Mouse (Mus musculus): Measurements from ENCODE around the gene Faap20. TPM values are rescaled to one million over a fixed set of nuclear protein-coding genes. Genes with fewer than 3 reads are reported as not detected.

Gene Faap20
- polyA plus RNA-seq (2014; fragmentation: Nextera tagmentation; extraction: Ambion mirVana), result 87.8 and 93.4 TPM in 2 replicates

DNA sequence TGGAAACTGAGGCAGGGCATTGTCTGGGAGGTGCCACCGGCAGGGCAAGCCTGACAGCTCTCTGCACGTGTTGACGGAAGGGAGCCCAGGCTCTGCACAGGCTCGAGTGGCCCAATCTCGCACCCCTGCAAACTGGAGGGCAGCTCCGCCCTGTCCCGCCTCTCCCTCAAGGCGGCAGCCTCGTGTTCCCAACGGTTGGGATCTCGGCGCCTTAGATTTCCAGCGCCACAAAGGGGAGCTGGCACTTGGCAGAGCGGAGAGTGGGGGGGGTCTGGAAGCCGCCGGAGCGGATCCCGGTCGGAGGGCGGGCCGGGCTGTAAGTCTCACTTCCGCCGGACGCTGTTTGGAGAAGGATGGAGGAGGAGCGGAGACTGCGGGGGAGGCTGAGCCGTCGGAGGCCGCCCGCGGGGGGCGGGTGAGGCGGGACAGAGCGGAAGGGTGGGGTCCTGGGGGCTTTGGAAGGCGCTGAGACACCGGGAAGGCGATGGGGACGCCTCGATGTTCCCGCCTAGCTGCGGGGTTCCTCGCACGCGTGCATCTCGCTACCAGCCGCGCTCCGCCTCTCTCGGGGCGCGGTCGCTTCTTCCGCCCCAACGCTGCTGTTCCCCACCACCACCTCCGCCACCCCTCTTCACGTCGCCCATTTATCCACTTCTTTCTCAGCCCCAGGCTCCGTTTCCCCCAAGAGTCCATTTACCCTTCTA lies at the start of gene Faap20:
TSS of gene Faap20 (plus strand) at position 155 of the 704 bp plus-strand sequence.
- ATAC-seq (replicated peaks; ENCODE audit: insufficient number of reproducible peaks, low FRiP score, low TSS enrichment, low read depth), result peak; percentile 86
- H3K4me1 ChIP-seq (ENCODE audit: control insufficient read depth, insufficient read depth, low read length), result peaks cover 3% of the 10 kb centered on the region; the same call in 1 of the 2 replicates
- WGBS, result under 1% methylated on average over 41 of the region's 58 CpGs

DNA sequence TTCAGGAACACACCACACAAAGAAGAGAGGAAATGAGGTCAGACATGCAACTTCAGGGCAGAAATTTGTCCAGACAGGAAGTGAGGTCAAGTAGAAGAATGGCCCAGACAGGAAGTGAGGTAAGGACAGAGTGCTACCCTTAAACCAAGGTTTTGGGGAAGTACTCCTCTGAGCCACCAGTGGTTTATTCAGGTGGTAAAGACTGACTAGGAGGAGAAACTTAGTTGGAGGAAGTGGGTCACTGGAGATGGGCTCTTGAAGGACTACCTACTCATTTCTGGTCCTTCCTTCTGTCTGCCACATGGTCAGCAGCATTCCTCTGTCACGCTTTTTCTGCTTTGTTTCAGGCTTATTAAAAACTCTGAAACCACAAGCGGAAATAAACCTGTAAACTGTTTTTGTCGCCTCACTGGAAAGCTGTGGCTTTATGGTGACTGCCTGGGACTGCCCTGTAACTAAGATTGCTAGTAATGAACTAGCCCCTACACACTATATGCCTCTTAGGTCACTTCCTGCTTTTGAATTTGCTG lies 48.7 kb upstream of the Faap20 start:
- H3K4me1 ChIP-seq (ENCODE audit: control insufficient read depth, insufficient read depth, low read length), result no peaks in the 10 kb centered on the region; the same call in 1 of the 2 replicates

More for the DNA sequence above, at the start of gene Faap20:
- no peaks in the 10 kb centered on the region for H3K27me3 ChIP-seq (ENCODE audit: control insufficient read depth, insufficient read depth, low read length)
- H3K27ac ChIP-seq (replicated peaks; ENCODE audit: low read depth, low read length), result peak within 1 kb of the TSS; percentile 90
- H3K4me3 ChIP-seq (ENCODE audit: low read depth, low read length), result peak within 1 kb of the TSS; percentile 65
- H3K9me3 ChIP-seq (replicated peaks; ENCODE audit: control insufficient read depth, low read length), result no peaks in the 10 kb centered on the region
- no peaks in the 10 kb centered on the region; the same call in 1 of the 2 replicates for H3K36me3 ChIP-seq (replicated peaks; ENCODE audit: control insufficient read depth, insufficient read depth, low read depth, low read length)
- H3K9ac ChIP-seq (replicated peaks; ENCODE audit: low read length), result peak within 1 kb of the TSS; percentile 91
- DNase-seq (ENCODE audit: low spot score), result peak; percentile 94
- H3K4me2 ChIP-seq (ENCODE audit: low read depth, low read length), result peak within 1 kb of the TSS; percentile 93

DNA sequence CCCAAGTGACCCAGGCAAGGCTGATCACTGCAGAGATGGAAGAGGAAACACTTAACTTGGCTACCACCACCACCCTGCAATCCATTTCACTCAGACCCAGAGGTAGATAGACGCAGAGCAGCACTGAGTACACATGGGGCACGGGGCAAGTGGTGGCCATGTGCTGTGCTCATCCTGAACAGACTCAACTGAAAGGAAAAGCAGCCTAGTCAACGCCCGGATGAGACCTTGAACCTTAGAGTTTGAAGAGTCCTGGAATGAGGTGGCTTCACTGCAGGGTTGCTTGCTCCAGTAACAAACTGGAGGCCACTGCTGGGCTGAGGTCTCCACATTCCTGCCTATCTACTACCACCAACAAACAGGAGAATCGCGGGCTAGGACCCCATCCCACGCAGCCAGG lies 47.8 kb upstream of the Faap20 start:
- Histone ChIP-seq H3K4me3 (ENCODE audit: low read depth, low read length) (no peak overlapping the region), H3K27me3 (ENCODE audit: control insufficient read depth, insufficient read depth, low read length) (no peaks in the 10 kb centered on the region), H3K9ac (replicated peaks; ENCODE audit: low read length) (no peak overlapping the region), H3K4me2 (ENCODE audit: low read depth, low read length) (no peak overlapping the region), H3K4me1 (ENCODE audit: control insufficient read depth, insufficient read depth, low read length) (no peaks in the 10 kb centered on the region; the same call in 1 of the 2 replicates), H3K27ac (replicated peaks; ENCODE audit: low read depth, low read length) (no peak overlapping the region), H3K36me3 (replicated peaks; ENCODE audit: control insufficient read depth, insufficient read depth, low read depth, low read length) (no peaks in the 10 kb centered on the region), H3K9me3 (replicated peaks; ENCODE audit: control insufficient read depth, low read length) (no peaks in the 10 kb centered on the region)
- 87% methylated on average over 7 of the region's 7 CpGs for WGBS
- DNase-seq (ENCODE audit: low spot score) (no peak), ATAC-seq (replicated peaks; ENCODE audit: insufficient number of reproducible peaks, low FRiP score, low TSS enrichment, low read depth) (no peak)

More for the DNA sequence above, 48.7 kb upstream of the Faap20 start:
- no peak for ATAC-seq (replicated peaks; ENCODE audit: insufficient number of reproducible peaks, low FRiP score, low TSS enrichment, low read depth)
- H3K27ac ChIP-seq (replicated peaks; ENCODE audit: low read depth, low read length), result no peak overlapping the region
- H3K27me3 ChIP-seq (ENCODE audit: control insufficient read depth, insufficient read depth, low read length), result no peaks in the 10 kb centered on the region
- H3K9me3 ChIP-seq (replicated peaks; ENCODE audit: control insufficient read depth, low read length), result no peaks in the 10 kb centered on the region
- DNase-seq (ENCODE audit: low spot score), result no peak
- H3K4me3 ChIP-seq (ENCODE audit: low read depth, low read length), result no peak overlapping the region
- WGBS, result 82% methylated on average over 3 of the region's 3 CpGs
- H3K4me2 ChIP-seq (ENCODE audit: low read depth, low read length), result no peak overlapping the region
- no peak overlapping the region for H3K9ac ChIP-seq (replicated peaks; ENCODE audit: low read length)
- H3K36me3 ChIP-seq (replicated peaks; ENCODE audit: control insufficient read depth, insufficient read depth, low read depth, low read length), result no peaks in the 10 kb centered on the region

DNA sequence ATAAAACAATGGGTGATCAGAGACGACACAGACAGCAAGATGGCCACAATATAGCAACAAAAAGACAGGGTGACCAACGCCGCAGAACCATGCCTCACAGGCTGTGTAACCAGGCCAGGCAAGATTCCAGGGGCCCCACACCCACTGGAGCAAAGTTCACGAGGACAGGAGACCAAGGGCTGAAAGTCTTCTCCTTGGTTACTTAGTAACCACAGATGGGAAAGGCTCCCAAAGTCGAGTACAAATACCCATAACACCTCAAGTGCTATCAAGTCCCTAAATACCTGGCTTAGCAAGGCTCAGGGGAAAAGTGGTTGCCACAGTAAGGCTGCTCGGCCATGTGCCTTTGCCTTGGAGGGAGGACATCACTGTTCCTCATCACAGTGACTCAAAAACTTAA lies 43.7 kb upstream of the Faap20 start:
- Histone ChIP-seq H3K4me1 (ENCODE audit: control insufficient read depth, insufficient read depth, low read length) (peaks cover 10% of the 10 kb centered on the region), H3K4me3 (ENCODE audit: low read depth, low read length) (no peak overlapping the region), H3K27me3 (ENCODE audit: control insufficient read depth, insufficient read depth, low read length) (no peaks in the 10 kb centered on the region), H3K36me3 (replicated peaks; ENCODE audit: control insufficient read depth, insufficient read depth, low read depth, low read length) (no peaks in the 10 kb centered on the region; the same call in 1 of the 2 replicates), H3K27ac (replicated peaks; ENCODE audit: low read depth, low read length) (no peak overlapping the region), H3K9me3 (replicated peaks; ENCODE audit: control insufficient read depth, low read length) (no peaks in the 10 kb centered on the region), H3K4me2 (ENCODE audit: low read depth, low read length) (no peak overlapping the region), H3K9ac (replicated peaks; ENCODE audit: low read length) (no peak overlapping the region)
- ATAC-seq (replicated peaks; ENCODE audit: insufficient number of reproducible peaks, low FRiP score, low TSS enrichment, low read depth) (no peak), DNase-seq (ENCODE audit: low spot score) (no peak)
- 76% methylated on average over 6 of the region's 6 CpGs for WGBS

DNA sequence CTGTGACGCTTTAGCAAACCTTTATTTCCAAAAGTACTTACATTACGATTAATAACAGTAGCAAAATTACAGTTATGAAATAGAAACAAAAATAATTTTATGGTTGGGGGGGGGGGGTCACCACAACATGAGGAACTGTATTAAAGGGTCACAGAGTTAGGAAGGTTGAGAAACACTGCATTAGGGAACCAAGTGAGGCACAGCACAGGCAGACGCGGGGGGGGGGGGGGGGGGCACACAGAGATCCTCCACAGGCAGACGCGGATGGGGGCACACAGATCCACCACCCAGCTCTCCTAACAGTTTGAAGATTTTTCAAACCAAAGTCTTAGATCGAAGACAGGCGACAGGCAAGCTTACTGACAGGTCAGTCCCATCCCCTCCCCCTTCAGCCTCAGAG lies 43.1 kb upstream of the Faap20 start:
- Histone ChIP-seq H3K9ac (replicated peaks; ENCODE audit: low read length) (no peak overlapping the region), H3K4me3 (ENCODE audit: low read depth, low read length) (no peak overlapping the region), H3K27ac (replicated peaks; ENCODE audit: low read depth, low read length) (no peak overlapping the region), H3K27me3 (ENCODE audit: control insufficient read depth, insufficient read depth, low read length) (no peaks in the 10 kb centered on the region), H3K36me3 (replicated peaks; ENCODE audit: control insufficient read depth, insufficient read depth, low read depth, low read length) (no peaks in the 10 kb centered on the region; the same call in 1 of the 2 replicates), H3K4me2 (ENCODE audit: low read depth, low read length) (no peak overlapping the region), H3K4me1 (ENCODE audit: control insufficient read depth, insufficient read depth, low read length) (peaks cover 10% of the 10 kb centered on the region), H3K9me3 (replicated peaks; ENCODE audit: control insufficient read depth, low read length) (no peaks in the 10 kb centered on the region)
- DNase-seq (ENCODE audit: low spot score) (no peak), ATAC-seq (replicated peaks; ENCODE audit: insufficient number of reproducible peaks, low FRiP score, low TSS enrichment, low read depth) (no peak)
- WGBS, result 74% methylated on average over 7 of the region's 8 CpGs

DNA sequence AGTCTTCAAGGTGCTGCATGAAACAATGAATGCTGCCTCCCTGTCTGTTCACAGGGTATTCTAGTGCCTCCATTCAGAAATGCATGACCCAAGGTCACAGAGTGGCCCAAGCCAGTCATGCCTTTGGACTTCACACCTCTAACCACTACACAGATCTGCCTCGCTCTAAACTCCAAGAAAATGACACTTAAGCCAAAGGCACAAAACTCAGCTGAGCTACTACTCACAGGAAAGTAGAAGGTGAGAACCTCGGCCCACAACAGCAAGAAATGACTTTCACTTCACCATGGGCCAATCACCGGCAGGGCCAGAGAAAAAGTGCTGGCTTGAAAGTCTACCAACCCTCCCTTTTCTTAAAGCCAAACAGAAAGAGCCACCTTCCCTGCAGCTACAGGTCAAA lies 41.8 kb upstream of the Faap20 start:
- no peak overlapping the region for H3K9ac ChIP-seq (replicated peaks; ENCODE audit: low read length)
- WGBS, result 65% methylated on average over 3 of the region's 3 CpGs
- H3K4me3 ChIP-seq (ENCODE audit: low read depth, low read length), result no peak overlapping the region
- no peak overlapping the region for H3K27ac ChIP-seq (replicated peaks; ENCODE audit: low read depth, low read length)
- no peaks in the 10 kb centered on the region for H3K9me3 ChIP-seq (replicated peaks; ENCODE audit: control insufficient read depth, low read length)
- DNase-seq (ENCODE audit: low spot score) (no peak), ATAC-seq (replicated peaks; ENCODE audit: insufficient number of reproducible peaks, low FRiP score, low TSS enrichment, low read depth) (no peak)
- no peak overlapping the region for H3K4me2 ChIP-seq (ENCODE audit: low read depth, low read length)
- H3K4me1 ChIP-seq (ENCODE audit: control insufficient read depth, insufficient read depth, low read length), result peaks cover 10% of the 10 kb centered on the region
- H3K36me3 ChIP-seq (replicated peaks; ENCODE audit: control insufficient read depth, insufficient read depth, low read depth, low read length), result no peaks in the 10 kb centered on the region; the same call in 1 of the 2 replicates
- no peaks in the 10 kb centered on the region for H3K27me3 ChIP-seq (ENCODE audit: control insufficient read depth, insufficient read depth, low read length)

DNA sequence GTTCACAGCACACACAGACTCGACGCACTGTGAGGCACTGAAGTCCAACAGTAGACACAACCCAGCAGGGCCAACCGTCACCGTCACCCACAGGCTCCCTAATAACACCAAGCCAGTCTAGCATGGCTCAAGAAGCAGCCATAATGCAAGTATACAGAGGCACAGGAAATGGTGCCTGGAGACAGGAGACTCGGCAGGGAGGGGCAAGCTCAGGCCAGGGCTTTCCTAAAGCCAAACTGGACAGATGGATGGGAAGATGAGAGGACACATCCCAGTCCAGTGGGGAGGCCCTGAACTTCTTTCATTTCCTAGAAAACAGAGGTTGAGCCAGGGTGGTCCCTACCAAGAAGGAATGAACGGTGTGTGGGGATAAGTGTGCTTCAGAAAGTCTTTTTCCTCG lies 41.0 kb upstream of the Faap20 start:
- Histone ChIP-seq H3K9me3 (replicated peaks; ENCODE audit: control insufficient read depth, low read length) (no peaks in the 10 kb centered on the region), H3K4me1 (ENCODE audit: control insufficient read depth, insufficient read depth, low read length) (peaks cover 10% of the 10 kb centered on the region), H3K36me3 (replicated peaks; ENCODE audit: control insufficient read depth, insufficient read depth, low read depth, low read length) (no peaks in the 10 kb centered on the region; the same call in 1 of the 2 replicates), H3K4me2 (ENCODE audit: low read depth, low read length) (no peak overlapping the region), H3K4me3 (ENCODE audit: low read depth, low read length) (no peak overlapping the region), H3K27me3 (ENCODE audit: control insufficient read depth, insufficient read depth, low read length) (no peaks in the 10 kb centered on the region), H3K9ac (replicated peaks; ENCODE audit: low read length) (no peak overlapping the region; the same call in 1 of the 2 replicates), H3K27ac (replicated peaks; ENCODE audit: low read depth, low read length) (no peak overlapping the region)
- 48% methylated on average over 7 of the region's 7 CpGs for WGBS
- ATAC-seq (replicated peaks; ENCODE audit: insufficient number of reproducible peaks, low FRiP score, low TSS enrichment, low read depth) (no peak), DNase-seq (ENCODE audit: low spot score) (no peak)

DNA sequence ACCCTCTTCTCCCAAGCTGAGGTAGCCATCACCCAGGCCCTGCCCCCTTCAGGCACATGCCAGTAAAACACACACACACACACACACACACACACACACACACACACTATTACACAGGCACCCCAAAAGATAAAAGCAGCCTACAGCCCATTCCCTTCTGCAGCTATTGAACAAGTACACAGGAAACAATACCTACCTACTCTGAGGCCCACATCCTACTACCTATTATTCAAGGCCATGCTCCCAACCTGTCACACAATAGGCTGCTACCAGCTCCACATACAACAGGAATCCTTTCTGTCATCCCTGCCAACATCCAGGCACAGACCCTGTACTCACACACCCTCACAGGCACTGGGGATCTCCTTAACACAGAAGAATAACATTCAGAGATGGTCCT lies 40.5 kb upstream of the Faap20 start:
- Histone ChIP-seq H3K9ac (replicated peaks; ENCODE audit: low read length) (no peak overlapping the region; the same call in 1 of the 2 replicates), H3K4me1 (ENCODE audit: control insufficient read depth, insufficient read depth, low read length) (peaks cover 10% of the 10 kb centered on the region), H3K27me3 (ENCODE audit: control insufficient read depth, insufficient read depth, low read length) (no peaks in the 10 kb centered on the region), H3K9me3 (replicated peaks; ENCODE audit: control insufficient read depth, low read length) (no peaks in the 10 kb centered on the region), H3K36me3 (replicated peaks; ENCODE audit: control insufficient read depth, insufficient read depth, low read depth, low read length) (no peaks in the 10 kb centered on the region; the same call in 1 of the 2 replicates), H3K4me3 (ENCODE audit: low read depth, low read length) (no peak overlapping the region), H3K27ac (replicated peaks; ENCODE audit: low read depth, low read length) (no peak overlapping the region), H3K4me2 (ENCODE audit: low read depth, low read length) (no peak overlapping the region)
- DNase-seq (ENCODE audit: low spot score) (no peak), ATAC-seq (replicated peaks; ENCODE audit: insufficient number of reproducible peaks, low FRiP score, low TSS enrichment, low read depth) (no peak)
